Mouse (Mus musculus): Measurements from ENCODE around the gene Meig1.
"Not testable (repeated sequence)": the region's sequence is repeated elsewhere in the genome, so short reads cannot be mapped to it uniquely, and the experiment has no call there.

Meig1 gene

DNA sequence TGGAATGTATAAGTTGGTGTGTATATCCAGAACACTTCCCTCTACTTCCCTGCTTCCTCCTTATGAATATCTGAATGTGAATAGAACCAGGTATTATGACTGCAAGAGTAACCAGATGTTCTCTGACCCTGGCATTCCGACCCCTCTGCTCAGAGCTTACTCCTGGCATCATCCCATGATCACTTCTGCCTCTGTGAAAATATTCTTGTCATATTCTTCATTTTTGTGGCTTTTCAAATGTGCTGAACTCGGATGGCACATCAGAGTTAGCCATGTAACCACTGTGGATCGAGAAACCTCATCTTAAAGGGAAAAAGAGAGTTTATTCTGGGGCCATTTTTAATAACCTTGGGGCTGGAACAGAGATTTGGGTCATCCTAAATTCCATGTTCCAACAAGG is at the start of gene Meig1:
TSS of gene Meig1 (minus strand) at position 101 of the 400 bp plus-strand sequence.
- no peak for DNase-seq (ENCODE audit: extremely low read depth, low read depth)

DNA sequence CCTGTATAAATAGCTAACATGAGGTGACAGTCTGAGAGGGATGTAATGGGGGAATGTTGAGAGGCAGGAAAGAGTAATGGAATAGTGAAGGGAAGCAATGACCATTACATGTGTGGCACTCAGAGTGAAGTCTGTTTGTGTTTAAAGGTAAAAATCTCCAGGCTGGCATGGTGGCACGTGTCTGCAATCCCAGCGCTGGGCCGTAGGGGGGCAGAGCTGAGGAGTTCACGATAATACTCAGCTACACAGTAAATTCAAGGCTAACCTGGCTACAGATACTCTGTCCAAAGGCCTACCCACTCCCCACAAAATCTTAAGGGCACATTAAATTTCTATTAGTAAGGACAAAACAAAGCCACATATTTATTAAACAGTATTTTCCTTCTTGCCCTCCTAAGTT is 34.1 kb upstream of the Meig1 start:
- DNase-seq (ENCODE audit: extremely low read depth, low read depth) = no peak

DNA sequence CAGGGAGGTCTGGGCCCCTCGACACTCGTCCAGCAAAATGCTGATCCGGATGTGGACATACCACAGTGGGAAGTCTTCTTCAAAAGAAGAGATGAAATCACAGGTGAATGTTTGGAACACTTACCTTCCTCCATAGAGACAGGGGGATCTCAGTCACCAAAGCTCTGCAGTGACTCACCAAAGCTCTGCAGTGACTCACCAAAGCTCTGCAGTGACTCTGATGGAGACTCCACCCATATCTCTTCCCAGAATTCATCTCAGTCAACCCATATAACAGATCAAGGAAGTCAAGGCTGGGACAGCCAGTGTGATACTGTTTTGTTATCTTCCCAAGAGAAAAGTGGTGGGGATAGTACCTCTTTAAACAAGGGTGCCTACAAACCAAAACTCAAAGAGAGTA is 30.6 kb upstream of the Meig1 start:
- DNase-seq (ENCODE audit: extremely low read depth, low read depth) = no peak

DNA sequence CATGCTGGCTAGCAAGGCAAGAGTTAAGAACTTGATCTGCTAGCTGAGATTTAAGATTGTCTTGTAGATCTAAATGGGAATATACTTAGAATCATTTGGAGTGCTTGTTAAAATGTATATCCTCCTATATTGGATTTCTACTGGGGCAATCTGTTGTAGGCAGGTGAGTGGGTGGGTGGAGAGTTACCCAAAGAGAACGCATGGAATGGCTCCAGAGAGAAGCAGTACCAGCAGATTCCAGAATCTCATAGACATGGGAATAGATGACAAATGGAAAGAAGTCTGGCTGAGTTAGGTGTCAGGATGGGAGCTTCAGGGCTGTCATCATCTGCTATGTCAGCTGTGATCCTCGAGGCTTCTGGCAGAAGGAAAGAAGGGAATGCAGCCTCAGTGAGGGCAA is 27.0 kb upstream of the Meig1 start:
- DNase-seq (ENCODE audit: extremely low read depth, low read depth) = no peak

DNA sequence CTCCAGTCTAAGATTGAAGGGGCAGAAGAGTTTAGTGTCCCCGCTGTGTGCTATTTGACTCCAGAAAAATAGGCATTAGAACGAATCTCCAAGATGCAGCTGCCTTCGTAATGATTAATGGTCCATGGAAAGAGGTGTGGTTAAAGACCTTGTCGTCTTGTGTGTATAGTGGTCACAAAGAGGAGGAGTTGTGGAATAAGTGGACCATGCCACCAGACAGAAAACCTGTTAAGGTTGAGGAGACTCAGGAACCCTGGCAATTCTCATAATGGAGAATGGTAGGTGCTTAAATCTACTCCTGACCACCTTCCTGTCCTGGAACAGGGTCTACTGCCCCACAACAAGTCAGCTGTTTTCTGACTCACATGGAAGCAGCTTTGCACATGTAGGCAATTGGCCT is 23.5 kb upstream of the Meig1 start:
- no peak for DNase-seq (ENCODE audit: extremely low read depth, low read depth)

DNA sequence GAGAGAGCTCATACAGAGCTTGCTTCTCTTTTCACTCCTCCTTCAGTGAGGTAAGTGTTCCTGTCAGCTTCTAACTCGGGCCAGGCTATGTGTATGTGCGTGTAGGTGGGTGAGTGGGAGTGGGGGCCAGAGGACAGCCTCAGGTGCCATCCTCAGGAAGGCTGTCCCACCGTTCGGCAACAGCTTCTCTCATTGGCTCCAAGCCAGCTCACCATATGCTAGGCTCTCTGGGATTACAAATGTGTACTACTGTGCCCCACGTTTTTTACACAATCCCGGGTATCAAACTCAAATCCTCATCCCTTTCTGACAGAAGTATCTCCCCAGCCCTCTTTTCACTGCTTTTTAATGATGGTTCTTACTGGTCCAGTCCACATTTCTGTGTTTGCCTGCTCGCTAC is 21.8 kb upstream of the Meig1 start:
- no peak for DNase-seq (ENCODE audit: extremely low read depth, low read depth)

DNA sequence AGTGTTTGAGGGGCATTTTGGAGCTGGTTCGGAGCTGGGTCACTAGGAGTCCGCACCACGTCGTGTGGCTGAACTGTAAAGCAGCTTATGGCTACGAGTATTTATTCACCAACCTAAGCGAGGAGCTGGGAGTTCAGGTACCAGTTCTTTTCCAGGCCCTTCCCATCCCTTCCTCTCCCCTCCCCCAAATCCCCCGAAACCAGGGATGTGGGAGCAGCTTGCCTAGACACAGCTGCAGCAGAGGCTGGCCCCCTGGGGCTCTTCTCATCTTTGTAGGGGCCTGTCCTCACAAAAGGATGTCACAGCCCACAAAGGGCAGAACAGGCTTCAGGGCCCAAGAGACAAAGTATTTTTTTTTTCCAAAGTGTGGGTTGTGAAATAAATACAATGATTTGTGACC is 15.5 kb upstream of the Meig1 start:
- no peak for DNase-seq (ENCODE audit: extremely low read depth, low read depth)

DNA sequence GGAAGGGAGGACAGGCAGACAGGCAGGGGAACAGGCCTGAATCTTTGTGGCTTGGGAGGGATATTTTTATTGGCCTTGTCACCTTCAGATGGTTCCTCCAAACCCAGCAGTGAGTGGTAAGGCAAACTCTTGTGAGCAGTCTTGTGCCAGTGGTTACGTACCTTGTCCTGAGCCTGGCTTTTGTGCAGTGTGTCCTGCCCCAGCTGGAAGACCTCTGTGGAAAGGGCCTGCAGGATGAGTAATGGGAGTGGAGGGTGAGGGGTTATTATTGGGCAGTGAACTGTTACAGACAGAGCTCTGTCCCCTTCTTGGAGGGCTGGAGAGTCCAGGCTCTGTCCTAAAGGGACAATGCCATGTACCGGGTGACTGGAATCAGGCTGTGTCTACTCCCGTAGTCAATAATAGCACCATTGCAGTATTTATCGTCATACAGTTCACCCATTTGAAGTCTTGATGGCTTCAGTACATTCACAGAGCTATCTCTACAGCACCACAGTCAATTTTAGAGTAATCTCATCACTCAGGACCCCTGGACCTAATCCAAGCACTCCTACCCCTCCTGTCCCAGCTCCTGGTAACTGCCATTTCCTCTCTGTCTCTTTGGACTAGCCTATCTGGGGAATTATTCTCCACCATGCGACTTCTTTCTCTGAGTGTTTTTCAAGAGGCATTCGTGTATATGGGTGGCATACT is 13.1 kb upstream of the Meig1 start:
- no peak for DNase-seq (ENCODE audit: extremely low read depth, low read depth)

DNA sequence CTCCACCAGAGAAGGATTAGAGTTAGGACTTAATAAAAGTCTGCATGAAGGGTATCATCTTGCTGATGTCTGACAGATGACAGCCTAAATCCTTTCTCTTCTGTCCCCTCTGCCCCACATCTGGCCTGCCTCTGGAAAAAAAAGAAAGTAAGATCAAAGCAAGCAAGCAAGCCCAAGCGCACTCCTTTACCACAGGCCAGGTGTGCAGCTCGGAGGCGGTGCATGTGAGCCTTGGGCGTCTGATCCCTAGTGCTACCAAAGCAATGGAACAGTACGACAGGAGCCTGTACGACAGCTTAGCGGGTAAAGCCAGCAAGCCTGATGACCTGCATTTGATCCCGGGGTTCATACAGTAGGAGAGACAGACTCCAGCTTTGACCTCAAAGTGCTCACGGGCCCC is 8.5 kb upstream of the Meig1 start:
- DNase-seq (ENCODE audit: extremely low read depth, low read depth) = no peak

DNA sequence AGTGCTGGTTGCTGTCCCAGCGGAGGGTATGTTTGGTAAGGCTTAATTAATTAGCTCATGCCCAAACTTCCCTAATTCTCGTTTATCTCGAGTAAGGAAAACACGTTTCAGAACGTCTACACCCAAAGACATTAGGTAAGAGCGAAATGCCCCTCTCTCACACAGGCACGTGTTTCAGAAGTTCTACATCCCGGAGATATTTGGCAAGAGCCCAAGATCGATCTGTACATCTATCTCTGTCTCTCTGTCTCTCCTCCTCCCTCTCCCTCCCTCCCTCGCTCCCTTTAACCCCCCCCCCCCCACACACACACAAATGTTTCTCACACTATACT is 2.1 kb upstream of the Meig1 start:
- DNase-seq (ENCODE audit: extremely low read depth, low read depth) = peak; percentile 33

DNA sequence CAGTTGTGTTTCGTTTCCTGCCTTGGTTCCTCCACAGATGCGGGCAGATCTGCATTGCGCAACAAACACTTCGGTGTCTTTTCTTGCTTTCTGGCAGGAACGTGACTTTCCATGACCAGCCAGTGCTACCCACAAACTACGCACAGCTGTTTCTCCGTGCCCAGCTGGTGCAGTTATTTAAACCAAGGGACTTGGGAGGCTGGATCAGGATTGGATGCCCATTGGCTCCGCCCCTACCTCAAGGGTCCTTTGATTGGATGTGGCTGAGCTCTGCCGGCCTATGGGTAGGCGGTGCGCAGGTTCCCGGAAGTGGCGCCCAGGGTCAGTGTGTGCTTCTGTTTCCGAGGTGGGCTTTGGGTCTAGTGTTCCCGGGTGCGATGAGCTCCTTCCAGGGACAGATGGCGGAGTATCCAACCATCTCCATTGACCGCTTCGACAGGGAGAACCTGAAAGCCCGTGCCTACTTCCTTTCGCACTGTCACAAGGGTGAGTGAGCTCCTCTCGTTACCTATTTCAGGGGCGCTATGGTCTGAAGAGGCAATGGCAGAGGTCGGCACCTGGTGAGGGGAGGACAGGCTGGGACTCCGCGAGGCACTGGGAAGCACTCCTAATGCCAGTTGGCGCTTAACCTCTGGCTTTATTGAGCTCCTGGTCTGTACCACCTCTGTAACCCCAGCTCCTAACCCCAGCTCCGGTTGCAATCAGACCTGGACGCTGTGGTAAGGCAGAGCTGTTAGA is 1.6 kb upstream of the Meig1 start, which contains the start of gene Dclre1c:
TSS of gene Dclre1c (plus strand) at position 291 of the 738 bp plus-strand sequence.
- peak; percentile 96 for DNase-seq (ENCODE audit: extremely low read depth, low read depth)

DNA sequence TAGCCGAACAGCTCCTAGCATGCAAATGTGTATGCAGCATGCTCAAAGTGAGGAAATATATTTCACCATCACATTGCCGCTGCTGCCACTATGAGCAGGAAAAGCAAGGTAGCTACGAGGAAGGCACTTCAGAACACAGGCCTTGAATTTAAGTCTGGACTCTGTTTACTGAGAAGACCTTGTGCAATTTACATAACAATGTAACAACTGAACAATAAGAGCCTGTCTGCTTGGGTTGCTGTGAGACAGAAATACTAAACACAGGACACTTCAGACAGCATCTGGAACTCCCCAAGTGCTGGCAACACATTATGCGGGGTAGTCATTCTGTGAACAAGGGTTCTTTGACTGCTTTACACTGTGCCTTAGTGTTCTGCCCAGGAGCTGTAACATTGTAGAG is 2.3 kb downstream of the Meig1 start:
- DNase-seq (ENCODE audit: extremely low read depth, low read depth) = no peak

DNA sequence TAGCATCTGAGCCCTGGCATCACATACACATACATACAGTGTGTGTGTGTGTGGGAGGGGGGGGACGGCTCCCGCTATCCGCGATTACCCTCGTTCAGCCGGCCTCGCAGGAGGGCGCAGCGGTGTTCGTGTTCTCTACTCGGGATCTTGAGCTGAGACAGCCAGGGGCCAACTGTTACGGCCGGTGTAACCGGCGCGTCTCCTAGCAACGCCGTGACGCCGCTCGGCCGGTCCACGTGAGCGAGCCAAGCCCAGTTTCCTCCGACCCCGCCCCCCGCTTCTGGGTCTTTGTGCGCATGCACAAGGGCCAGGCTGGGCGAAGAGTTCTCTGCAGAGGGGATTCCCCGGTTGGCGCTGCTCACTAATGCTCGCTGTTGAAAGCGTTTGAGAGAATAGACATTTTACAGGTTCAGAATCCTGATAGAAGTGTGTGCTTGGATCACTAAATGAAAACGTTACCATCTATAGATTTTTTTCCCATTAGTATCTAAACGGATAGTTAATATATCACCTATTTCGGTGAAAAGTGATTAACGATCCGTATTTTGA is 3.5 kb downstream of the Meig1 start:
- DNase-seq (ENCODE audit: extremely low read depth, low read depth) = peak; percentile 70

DNA sequence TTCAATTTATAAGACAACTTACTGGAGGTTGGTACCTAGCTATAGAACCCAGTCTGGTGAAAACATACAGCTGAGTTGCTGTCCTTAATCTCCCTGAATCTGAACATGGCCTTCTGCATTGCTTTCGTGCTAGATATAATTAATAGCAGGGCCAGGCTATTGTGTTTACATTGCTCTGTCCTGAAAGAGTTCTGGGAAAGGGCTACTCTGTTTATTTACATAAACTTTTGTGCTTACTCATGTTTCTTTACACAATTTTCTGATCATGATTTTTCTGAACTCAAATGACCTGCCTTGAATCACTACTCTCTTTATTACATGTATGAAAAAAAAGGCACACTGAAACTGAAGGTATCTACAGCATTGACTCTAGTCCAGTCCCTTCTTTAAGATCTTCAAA is 6.8 kb downstream of the Meig1 start:
- no peak for DNase-seq (ENCODE audit: extremely low read depth, low read depth)

DNA sequence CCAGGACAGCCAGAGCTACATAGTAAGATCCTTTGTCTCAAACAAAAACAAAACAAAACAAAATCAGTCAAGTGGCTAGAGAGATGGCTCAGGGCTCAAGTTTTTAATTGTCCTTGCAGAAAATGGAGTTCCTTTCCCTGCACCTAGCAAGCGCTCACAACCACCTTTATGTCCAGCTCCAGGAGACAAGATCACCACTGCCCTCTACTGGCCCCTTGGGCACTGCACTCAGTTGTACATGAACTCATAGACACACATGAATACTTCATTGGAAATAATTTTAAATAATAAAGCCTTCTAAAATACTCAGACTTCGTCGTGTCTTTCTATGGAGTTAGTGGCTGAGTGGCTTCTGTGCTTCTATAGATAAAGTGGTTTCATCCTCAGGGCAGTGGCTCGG is 8.2 kb downstream of the Meig1 start:
- peak; percentile 51 for DNase-seq (ENCODE audit: extremely low read depth, low read depth)

DNA sequence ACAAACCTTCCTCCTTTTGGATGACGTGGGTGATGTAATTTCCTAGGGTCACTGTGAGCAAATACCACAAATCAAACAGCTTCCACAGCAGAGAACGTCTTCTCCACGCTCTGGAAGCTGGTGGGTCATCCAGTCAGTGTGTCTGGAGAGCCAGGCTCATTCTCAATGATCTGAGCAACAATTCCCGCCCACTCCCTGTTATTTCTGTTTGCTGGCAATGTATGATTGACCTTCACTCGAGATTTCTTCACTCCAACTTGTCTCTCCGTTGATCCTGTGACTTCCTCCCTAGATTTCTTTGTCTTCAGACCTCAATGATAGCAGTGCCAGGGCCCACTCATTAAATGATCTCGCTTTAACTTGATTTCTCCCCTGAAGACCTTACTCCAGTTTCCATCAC is 14.7 kb downstream of the Meig1 start:
- no peak for DNase-seq (ENCODE audit: extremely low read depth, low read depth)

DNA sequence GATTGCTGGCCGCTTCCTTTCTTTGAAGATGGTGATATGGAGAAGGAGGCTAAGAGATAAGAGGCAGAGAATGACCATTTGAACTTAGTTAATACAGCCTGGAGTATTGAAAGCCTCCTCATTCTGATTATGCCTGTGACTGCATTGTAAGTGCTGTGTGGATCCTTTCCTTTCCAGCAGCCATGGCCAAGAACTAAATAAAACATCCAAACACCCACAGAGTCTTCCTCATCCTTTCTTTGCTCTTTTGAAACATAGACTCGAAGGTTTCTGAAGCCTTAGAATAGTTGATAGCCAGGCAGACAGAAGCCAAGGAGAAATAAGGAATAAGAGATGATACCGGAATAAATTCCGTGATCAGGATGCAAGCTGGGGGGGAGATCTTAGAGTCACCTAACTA is 16.5 kb downstream of the Meig1 start:
- no peak for DNase-seq (ENCODE audit: extremely low read depth, low read depth)

DNA sequence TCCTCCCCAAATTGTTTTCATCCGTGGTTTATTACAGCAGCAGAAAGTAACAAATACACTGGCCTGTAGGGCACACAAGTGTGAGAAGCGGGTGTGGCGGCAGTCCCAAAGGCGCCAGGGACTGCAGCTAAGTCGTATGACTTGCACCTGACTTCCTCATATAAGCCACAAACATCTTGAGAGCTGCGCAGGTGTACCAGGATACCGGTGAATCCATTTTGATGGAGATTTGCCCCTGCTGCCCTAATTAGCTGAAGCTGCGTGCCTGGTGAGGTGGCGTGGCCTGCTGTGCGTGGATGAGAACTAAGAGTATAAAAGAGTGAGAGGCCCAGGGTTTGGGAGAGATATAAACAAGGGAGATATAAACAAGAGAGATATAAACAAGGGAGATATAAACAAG is 25.3 kb downstream of the Meig1 start, which contains the start of gene Olah:
TSS of gene Olah (minus strand) at position 101 of the 400 bp plus-strand sequence.
- DNase-seq (ENCODE audit: extremely low read depth, low read depth) = not testable (repeated sequence)

DNA sequence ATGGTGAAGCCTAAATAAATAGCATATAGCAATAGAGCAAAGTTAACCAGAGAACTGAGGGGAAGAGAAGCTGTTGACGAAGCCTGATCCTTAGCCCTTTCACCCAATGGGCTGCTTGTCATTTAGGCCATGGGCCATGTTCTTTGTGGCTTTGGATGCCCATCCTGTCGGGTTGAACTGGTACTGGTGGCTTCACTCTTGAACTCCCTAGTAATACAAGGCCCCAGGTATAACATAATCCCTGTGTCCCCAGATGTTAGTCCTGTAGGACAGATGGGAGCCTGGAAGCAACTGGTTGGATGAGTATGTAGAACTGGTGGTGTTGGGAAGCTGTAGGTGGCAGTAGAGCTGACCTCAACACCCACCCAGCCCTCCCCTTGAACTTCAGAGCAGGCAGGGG is 30.5 kb downstream of the Meig1 start:
- DNase-seq (ENCODE audit: extremely low read depth, low read depth) = no peak

DNA sequence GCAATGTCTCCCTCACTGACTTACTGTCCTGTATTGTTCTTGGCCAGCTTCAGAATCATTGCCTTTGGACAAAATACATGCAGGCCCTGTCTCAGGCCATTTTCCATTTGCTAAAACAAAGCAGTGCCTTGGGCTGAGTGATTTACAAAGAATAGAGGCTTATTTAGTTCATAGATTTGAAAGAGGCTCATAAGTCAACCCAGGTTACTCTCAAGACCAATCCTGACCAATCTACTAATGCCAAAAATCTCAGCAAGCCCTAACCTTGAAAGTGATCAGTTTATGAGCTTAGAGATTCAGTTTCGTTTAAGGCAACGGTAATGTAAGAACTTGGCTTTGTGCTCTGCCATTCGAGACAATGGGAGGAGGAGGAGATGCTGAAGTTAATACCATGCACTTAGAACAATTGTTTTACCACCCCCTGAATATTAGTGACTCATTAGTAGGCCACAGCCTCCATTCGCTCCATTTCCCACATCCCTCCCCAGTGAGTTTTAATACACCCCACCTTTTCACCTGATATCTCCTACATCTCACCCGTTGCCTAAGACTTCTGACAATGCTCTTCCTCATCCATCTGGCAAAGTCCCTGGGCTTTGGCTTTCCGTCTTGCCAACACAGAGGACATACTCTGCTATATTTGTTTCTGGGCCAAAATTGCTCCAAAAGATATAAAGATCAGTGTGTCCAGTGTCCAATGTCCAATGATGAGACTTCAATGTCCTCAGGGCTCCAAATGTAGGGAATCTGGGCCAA is 35.2 kb downstream of the Meig1 start:
- DNase-seq (ENCODE audit: extremely low read depth, low read depth) = no peak

DNA sequence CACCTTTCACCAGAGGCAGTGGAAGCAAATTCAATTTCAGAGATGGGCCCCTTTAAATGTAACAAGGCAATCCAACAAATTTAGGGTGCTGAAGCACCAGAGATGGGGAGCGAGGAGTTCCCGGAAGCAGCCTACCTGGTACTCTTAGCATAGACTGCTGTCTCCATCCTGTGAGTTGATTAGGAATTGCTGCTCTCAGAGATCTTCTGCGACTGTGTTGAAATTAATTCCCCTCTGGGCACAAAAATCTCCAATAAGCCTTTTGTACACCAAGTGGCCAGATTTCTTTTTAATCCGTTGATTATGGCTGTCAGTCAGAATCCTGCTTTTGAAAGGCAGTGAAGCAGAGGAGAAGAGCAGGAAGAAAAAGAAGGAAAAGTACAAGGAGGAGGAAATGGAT is 57.3 kb downstream of the Meig1 start:
- DNase-seq (ENCODE audit: extremely low read depth, low read depth) = no peak

DNA sequence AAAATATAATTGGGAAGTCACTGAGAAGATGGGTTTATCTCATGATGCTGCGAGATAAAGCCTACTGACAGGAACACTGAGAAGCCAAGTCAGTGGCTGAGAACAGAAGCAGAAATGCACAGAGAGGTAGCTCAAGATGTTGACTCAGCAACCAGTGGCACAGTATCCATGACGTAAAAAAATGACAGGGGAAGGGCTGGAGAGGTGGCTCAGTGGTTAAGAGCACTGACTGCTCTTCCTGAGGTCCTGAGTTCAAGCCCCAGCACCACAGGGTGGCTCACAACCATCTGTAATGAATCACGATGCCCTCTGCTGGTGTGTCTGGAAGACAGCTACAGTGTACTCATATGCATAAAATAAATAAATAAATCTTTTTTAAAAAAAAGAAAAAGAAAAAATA is 61.4 kb downstream of the Meig1 start:
- no peak for DNase-seq (ENCODE audit: extremely low read depth, low read depth)
